Mouse (Mus musculus): ENCODE results near the gene M1ap. TPM values are rescaled to one million over a fixed set of nuclear protein-coding genes. Genes with fewer than 3 reads are reported as not detected.

M1ap gene
- polyA plus RNA-seq, 1 experiment from 2014 or later = 0.26 TPM

- 0 out of 2 replicates have a peak, but pooled peaks have one; percentile 50 for ATAC-seq
- Histone ChIP-seq H3K9ac (no peak overlapping the region), H3K4me3 (replicated peaks) (no peak overlapping the region), H3K9me3 (no peaks in the 10 kb centered on the region), H3K4me2 (replicated peaks) (no peak overlapping the region), H3K27me3 (replicated peaks) (no peaks in the 10 kb centered on the region), H3K27ac (no peak overlapping the region), H3K36me3 (no peaks in the 10 kb centered on the region), H3K4me1 (replicated peaks) (no peaks in the 10 kb centered on the region)
- 74% methylated on average over 26 of the region's 26 CpGs for WGBS
Measured at GRCm38 (mm10) chr6:82917076-82917777, 29.5 kb upstream of the M1ap start.

DNA sequence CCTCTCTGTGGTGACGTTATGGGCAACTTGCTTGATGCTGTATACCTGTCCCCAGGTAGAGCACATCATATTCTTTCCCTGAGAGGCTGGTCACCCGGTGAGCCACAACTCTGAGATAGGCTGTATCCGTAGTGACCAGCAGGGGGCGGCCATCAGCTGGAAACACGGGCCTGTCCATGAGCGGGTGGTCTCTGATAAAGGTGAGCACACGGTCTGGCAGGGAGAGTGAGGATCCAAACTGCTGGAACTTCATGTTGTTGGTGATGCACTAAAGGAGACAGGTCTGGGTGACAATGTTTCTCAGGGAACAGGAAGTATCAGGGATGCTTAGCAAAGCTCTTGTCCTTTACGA lies 28.9 kb upstream of the M1ap start:
- no peaks in the 10 kb centered on the region for H3K9me3 ChIP-seq
- H3K9ac ChIP-seq = no peak overlapping the region
- no peak overlapping the region for H3K4me3 ChIP-seq (replicated peaks)
- ATAC-seq = peak; percentile 62; the same call in 1 of the 2 replicates
- no peaks in the 10 kb centered on the region for H3K27me3 ChIP-seq (replicated peaks)
- no peak overlapping the region for H3K27ac ChIP-seq
- no peaks in the 10 kb centered on the region for H3K4me1 ChIP-seq (replicated peaks)
- H3K36me3 ChIP-seq = no peaks in the 10 kb centered on the region
- no peak overlapping the region for H3K4me2 ChIP-seq (replicated peaks)
- 18% methylated on average over 8 of the region's 8 CpGs for WGBS

DNA sequence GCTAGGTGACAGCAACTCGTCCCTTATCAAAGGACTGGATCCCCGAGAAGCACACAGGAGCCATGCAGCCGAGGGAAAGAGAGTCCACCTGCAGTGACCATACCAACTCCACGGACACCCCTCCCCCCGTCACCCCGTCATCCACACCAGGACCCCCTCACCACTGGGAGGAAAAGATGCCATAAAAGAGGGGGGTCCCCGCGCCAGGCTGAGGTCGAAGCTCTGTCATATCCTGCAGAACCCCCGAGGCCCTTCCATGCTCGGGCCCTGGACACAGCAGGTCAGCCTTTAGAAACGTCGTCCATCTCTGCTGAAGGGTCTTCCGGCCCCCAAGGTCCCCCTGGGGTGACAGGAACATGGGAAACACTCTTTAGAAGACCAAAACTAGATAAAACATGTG lies 28.3 kb upstream of the M1ap start:
- Histone ChIP-seq H3K27me3 (replicated peaks) (no peaks in the 10 kb centered on the region), H3K4me3 (replicated peaks) (no peak overlapping the region), H3K36me3 (no peaks in the 10 kb centered on the region), H3K4me2 (replicated peaks) (no peak overlapping the region), H3K27ac (no peak overlapping the region), H3K9ac (no peak overlapping the region), H3K4me1 (replicated peaks) (no peaks in the 10 kb centered on the region), H3K9me3 (no peaks in the 10 kb centered on the region)
- no peak for ATAC-seq
- WGBS = 82% methylated on average over 14 of the region's 14 CpGs

DNA sequence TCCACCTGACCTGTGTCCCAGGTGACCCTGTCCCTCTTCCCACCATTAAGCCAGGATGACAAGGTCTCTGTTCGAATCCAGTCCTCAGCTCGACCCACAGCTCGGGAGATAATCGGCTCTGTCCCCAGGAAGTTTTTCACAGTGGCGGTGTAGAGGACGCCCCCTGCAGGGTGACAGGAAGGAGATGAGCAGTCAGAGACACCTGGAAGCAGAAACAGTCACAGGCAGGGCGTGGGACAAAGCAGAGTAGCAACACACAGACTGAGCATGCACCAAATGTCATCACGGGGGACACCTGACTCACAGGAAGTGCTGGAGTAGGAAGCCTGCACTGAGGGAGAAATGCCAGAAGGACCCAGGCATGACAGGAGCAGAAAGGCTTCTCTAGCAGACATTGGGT lies 27.2 kb upstream of the M1ap start:
- no peak overlapping the region for H3K4me3 ChIP-seq (replicated peaks)
- whole genome bisulfite sequencing = 64% methylated on average over 8 of the region's 8 CpGs
- no peaks in the 10 kb centered on the region for H3K36me3 ChIP-seq
- H3K27ac ChIP-seq = no peak overlapping the region
- no peak for ATAC-seq
- H3K9me3 ChIP-seq = no peaks in the 10 kb centered on the region
- no peak overlapping the region for H3K9ac ChIP-seq
- H3K27me3 ChIP-seq (replicated peaks) = no peaks in the 10 kb centered on the region
- no peak overlapping the region for H3K4me2 ChIP-seq (replicated peaks)
- H3K4me1 ChIP-seq (replicated peaks) = no peaks in the 10 kb centered on the region

DNA sequence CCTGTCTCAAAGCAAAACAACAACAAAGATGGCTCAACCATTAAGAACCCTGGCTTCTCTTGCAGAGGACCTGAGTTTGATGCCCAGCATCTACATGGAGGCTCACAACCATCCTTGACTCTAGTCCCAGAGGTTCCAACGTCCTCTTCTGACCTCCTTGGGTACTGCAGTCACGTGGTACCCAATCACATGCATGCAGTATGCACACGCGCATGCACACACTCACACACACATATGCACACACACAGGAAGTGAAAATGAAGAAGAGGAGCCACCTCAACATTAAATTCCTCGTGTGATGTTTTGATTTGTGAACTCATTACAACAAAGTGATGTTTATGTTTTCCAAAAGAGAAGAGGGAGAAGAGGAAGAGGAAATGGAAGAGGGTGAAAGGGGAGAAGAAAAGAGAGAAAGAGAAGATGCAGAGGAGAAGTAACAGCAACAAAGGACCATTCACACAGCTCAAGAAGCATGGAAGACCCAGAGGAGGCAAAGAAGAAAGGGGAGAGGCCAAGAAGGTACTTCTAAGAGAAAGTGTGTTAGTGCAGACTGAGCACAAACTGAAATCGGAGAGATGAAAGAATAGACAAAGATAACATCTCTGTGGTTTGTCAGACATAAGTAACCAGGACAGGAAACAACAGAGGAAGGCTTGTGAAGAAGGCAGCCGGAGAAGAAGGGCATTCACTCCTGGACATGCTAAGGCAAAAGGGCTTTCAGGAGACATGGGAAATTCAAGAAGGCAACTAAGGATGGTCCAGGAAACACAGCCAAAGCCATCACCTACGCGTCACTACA lies 25.1 kb upstream of the M1ap start:
- H3K9ac ChIP-seq = no peak overlapping the region
- no peaks in the 10 kb centered on the region for H3K27me3 ChIP-seq (replicated peaks)
- no peak for ATAC-seq
- H3K27ac ChIP-seq = no peak overlapping the region
- H3K4me2 ChIP-seq (replicated peaks) = no peak overlapping the region
- no peak overlapping the region for H3K4me3 ChIP-seq (replicated peaks)
- 70% methylated on average over 9 of the region's 9 CpGs for WGBS
- H3K9me3 ChIP-seq = no peaks in the 10 kb centered on the region
- no peaks in the 10 kb centered on the region for H3K36me3 ChIP-seq
- no peaks in the 10 kb centered on the region for H3K4me1 ChIP-seq (replicated peaks)

GRCm38 (mm10) chr6:82925005-82925404 lies 21.7 kb upstream of the M1ap start:
- Histone ChIP-seq H3K4me1 (replicated peaks) (no peaks in the 10 kb centered on the region), H3K9ac (no peak overlapping the region), H3K4me2 (replicated peaks) (no peak overlapping the region), H3K4me3 (replicated peaks) (no peak overlapping the region), H3K36me3 (no peaks in the 10 kb centered on the region), H3K27ac (no peak overlapping the region), H3K27me3 (replicated peaks) (no peaks in the 10 kb centered on the region), H3K9me3 (no peaks in the 10 kb centered on the region)
- no peak for ATAC-seq
- WGBS = 56% methylated on average over 3 of the region's 3 CpGs

DNA sequence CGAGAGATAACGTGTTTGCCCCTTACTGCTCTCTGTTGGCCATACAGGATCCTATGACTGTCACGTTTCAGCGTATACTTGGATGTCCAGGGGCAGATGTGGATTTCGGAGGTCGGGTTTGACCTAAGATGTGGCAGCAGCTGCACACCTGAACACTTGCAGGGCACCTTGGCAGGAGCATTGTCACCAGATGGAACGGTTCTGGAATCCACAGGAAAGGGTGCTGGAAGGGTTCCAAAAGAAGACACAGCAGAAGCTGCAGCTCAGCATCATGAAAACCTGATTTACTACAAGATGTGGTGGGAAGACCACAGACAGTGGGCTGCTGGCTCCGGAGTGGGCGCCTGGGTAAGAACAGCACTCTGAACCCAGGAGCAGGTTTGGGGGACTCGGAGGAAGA lies 20.6 kb upstream of the M1ap start:
- no peaks in the 10 kb centered on the region for H3K36me3 ChIP-seq
- no peak overlapping the region for H3K27ac ChIP-seq
- no peak overlapping the region for H3K4me3 ChIP-seq (replicated peaks)
- no peak overlapping the region for H3K9ac ChIP-seq
- no peak for ATAC-seq
- no peaks in the 10 kb centered on the region for H3K4me1 ChIP-seq (replicated peaks)
- WGBS = 73% methylated on average over 10 of the region's 10 CpGs
- H3K9me3 ChIP-seq = no peaks in the 10 kb centered on the region
- H3K4me2 ChIP-seq (replicated peaks) = no peak overlapping the region
- no peaks in the 10 kb centered on the region for H3K27me3 ChIP-seq (replicated peaks)

DNA sequence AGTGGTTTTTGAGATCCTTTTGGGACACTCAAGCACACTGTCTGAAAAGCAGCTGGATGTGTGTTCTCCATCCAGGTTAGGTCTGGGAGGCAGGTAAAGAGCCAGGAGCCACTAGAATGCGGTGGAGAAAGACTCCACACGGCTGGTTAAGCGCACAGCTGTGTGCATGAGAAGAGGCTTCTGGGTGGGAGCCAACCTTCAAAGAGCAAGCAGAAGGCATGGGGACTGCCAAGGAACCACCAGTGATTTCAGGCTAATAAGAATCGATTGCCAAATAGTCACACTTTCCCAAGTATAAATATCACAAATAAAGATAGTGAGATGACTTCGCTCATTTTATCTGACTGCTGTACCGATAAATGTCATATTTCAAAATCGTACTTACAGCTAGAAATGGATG lies 20.2 kb upstream of the M1ap start:
- Histone ChIP-seq H3K4me2 (replicated peaks) (no peak overlapping the region), H3K4me1 (replicated peaks) (no peaks in the 10 kb centered on the region), H3K9ac (no peak overlapping the region), H3K36me3 (no peaks in the 10 kb centered on the region), H3K9me3 (no peaks in the 10 kb centered on the region), H3K27ac (no peak overlapping the region), H3K4me3 (replicated peaks) (no peak overlapping the region), H3K27me3 (replicated peaks) (no peaks in the 10 kb centered on the region)
- 84% methylated on average over 7 of the region's 7 CpGs for WGBS
- no peak for ATAC-seq

DNA sequence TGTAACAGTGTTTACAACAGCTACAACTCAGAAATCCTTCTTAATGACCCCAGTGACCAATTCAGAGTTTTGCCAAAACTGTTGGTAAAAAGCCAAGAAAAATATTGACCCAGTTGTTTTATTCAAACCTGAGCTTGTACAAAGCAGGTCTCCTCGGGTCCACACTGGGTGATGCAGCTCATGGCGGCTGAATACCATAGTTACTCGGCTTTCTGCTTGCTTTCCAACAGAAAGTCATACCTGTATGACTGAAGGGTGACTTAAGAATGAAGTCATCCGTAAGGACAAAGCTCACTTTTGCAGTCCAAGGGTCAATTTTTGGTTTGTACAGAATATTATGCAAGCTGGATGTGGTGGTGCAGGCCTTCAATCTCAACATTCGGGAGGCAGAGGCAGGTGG lies 19.1 kb upstream of the M1ap start:
- no peak overlapping the region for H3K4me2 ChIP-seq (replicated peaks)
- no peaks in the 10 kb centered on the region for H3K9me3 ChIP-seq
- ATAC-seq = no peak
- H3K4me3 ChIP-seq (replicated peaks) = no peak overlapping the region
- WGBS = 80% methylated on average over 5 of the region's 5 CpGs
- H3K4me1 ChIP-seq (replicated peaks) = no peaks in the 10 kb centered on the region
- H3K27me3 ChIP-seq (replicated peaks) = no peaks in the 10 kb centered on the region
- no peak overlapping the region for H3K9ac ChIP-seq
- H3K36me3 ChIP-seq = no peaks in the 10 kb centered on the region
- H3K27ac ChIP-seq = no peak overlapping the region

GRCm38 (mm10) chr6:82934616-82935230 lies 12.0 kb upstream of the M1ap start:
- no peaks in the 10 kb centered on the region for H3K9me3 ChIP-seq
- no peak overlapping the region for H3K4me2 ChIP-seq (replicated peaks)
- no peak for ATAC-seq
- peaks cover 10% of the 10 kb centered on the region; the same call in 1 of the 2 replicates for H3K27me3 ChIP-seq (replicated peaks)
- 92% methylated on average over 3 of the region's 3 CpGs for WGBS
- H3K27ac ChIP-seq = no peak overlapping the region
- peaks cover 4% of the 10 kb centered on the region; the same call in 1 of the 2 replicates for H3K4me1 ChIP-seq (replicated peaks)
- no peaks in the 10 kb centered on the region for H3K36me3 ChIP-seq
- H3K4me3 ChIP-seq (replicated peaks) = no peak overlapping the region
- no peak overlapping the region for H3K9ac ChIP-seq

DNA sequence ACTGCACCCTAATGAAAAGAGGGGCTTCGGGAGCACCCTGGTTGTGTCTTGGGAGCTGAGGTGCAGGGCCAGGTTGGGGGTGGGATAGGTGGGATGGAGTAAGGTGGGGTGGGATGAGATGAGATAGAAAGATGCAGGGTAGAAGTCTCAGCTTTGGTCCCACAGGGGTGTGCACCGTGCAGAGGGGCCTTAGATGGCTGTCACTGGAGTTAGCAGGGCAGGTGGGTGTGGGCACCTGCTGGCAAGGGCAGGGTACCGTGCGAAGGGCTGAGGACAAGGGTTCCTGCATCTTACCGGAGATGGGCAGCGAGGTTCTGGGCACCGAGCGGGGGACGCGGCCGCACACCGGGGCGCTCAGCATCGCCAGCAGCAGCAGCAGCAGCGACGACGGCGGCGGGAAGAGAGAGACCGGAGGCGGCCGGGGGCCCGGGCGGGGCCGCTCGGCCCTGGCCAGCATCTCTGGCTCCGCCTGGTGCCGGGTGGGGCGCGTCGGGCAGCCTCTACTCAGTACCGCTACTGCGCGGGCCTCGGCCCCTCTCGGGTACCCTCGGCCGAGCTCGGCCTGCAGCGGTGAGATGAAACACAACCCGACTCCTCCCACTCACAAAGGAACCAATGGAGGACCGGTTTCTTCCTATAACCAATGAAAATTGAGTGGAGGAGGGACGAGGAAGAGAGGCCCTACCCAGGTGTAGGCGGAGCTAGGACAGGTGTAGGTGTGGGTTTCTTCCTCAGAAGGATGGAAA lies 7.4 kb upstream of the M1ap start, which contains the start of gene Sema4f:
Gene Sema4f (minus strand): TSS at position 603 of the 746 bp plus-strand sequence.
- Histone ChIP-seq H3K9ac (peak within 1 kb of the TSS; percentile 53), H3K27me3 (replicated peaks) (peaks cover 10% of the 10 kb centered on the region; the same call in 1 of the 2 replicates), H3K36me3 (no peaks in the 10 kb centered on the region), H3K4me2 (replicated peaks) (peak within 1 kb of the TSS; percentile 79), H3K27ac (no peak within 1 kb of the TSS), H3K9me3 (no peaks in the 10 kb centered on the region), H3K4me3 (replicated peaks) (peak within 1 kb of the TSS; percentile 46), H3K4me1 (replicated peaks) (peaks cover 4% of the 10 kb centered on the region; the same call in 1 of the 2 replicates)
- peak; percentile 99 for ATAC-seq
- 2% methylated on average over 41 of the region's 44 CpGs for WGBS

- Histone ChIP-seq H3K27me3 (replicated peaks) (peaks cover 10% of the 10 kb centered on the region; the same call in 1 of the 2 replicates), H3K4me1 (replicated peaks) (peaks cover 4% of the 10 kb centered on the region; the same call in 1 of the 2 replicates), H3K36me3 (no peaks in the 10 kb centered on the region), H3K4me2 (replicated peaks) (no peak overlapping the region), H3K4me3 (replicated peaks) (no peak overlapping the region), H3K9me3 (no peaks in the 10 kb centered on the region), H3K9ac (no peak overlapping the region), H3K27ac (no peak overlapping the region)
- 80% methylated on average over 3 of the region's 3 CpGs for WGBS
- no peak for ATAC-seq
Measured at GRCm38 (mm10) chr6:82940765-82941164, 5.9 kb upstream of the M1ap start.

Data from intestine, embryonic 15.5 days (tissue).